Mouse (Mus musculus) CH12.LX (cell line): ENCODE data around the gene Alyref. TPM values are rescaled to one million over a fixed set of nuclear protein-coding genes. Genes with fewer than 3 reads are reported as not detected.

Source experiments
- DNase-seq: peaks from one replicate; pipeline ENCODE4 v3.0.0-alpha.2; 2013; ENCODE audit errors: extremely low read depth
- H3K27ac ChIP-seq: 2 replicates; pipeline ENCODE4 v1.5.1; 2012; ENCODE audit warnings: low read depth, mild to moderate bottlenecking, control low read depth, moderate library complexity; ENCODE audit not compliant: insufficient read depth
- H3K27me3 ChIP-seq: replicated peaks from 2 replicates; pipeline ENCODE3; 2012; ENCODE audit warnings: inconsistent platforms
- H3K36me3 ChIP-seq, 2 experiments: replicated peaks in 1 of 2; 2 replicates each; pipeline versions ENCODE3 to v1.6.1; 2012; ENCODE audit warnings: inconsistent platforms in 1 of 2, low read length in 1 of 2, mild to moderate bottlenecking in 1 of 2, mixed read lengths in 1 of 2, moderate library complexity in 1 of 2; ENCODE audit not compliant: control insufficient read depth in 1 of 2, insufficient read depth in 1 of 2
- H3K4me1 ChIP-seq, 2 experiments: 2 replicates each; pipeline ENCODE4 v1.6.1; 2012; ENCODE audit warnings: inconsistent platforms in 1 of 2, moderate library complexity in 1 of 2; ENCODE audit not compliant: insufficient read depth in 2 of 2, control insufficient read depth in 1 of 2
- H3K4me2 ChIP-seq: 2 replicates; pipeline ENCODE4 v1.6.1; 2012; ENCODE audit warnings: low read depth, mild to moderate bottlenecking, control low read depth; ENCODE audit not compliant: poor library complexity, insufficient read depth, severe bottlenecking
- H3K4me3 ChIP-seq, 3 experiments: fragments of 150-350 bp in 1 of 3; sonication (generic) in 1 of 3; replicated peaks in 1 of 3; 2 replicates each; pipeline versions ENCODE3 to v1.5.1; 2011 to 2012; ENCODE audit warnings: low read depth in 2 of 3, low read length in 2 of 3, mild to moderate bottlenecking in 2 of 3, moderate library complexity in 2 of 3, control low read depth in 1 of 3, improper control_type of control experiment in 1 of 3, inconsistent platforms in 1 of 3, mixed read lengths in 1 of 3; ENCODE audit not compliant: poor library complexity in 1 of 3
- H3K79me2 ChIP-seq: replicated peaks from 2 replicates; pipeline ENCODE4 v1.6.1; 2012; ENCODE audit warnings: mild to moderate bottlenecking, moderate library complexity; ENCODE audit not compliant: control insufficient read depth, poor library complexity, insufficient read depth, severe bottlenecking; ENCODE audit errors: extremely low read depth
- H3K9ac ChIP-seq: 2 replicates; pipeline ENCODE4 v1.6.1; 2012; ENCODE audit warnings: low read depth, mild to moderate bottlenecking, control low read depth, moderate library complexity; ENCODE audit not compliant: insufficient read depth
- H3K9me3 ChIP-seq: replicated peaks from 2 replicates; pipeline ENCODE3; 2012; ENCODE audit warnings: low read length, inconsistent platforms, mixed read lengths
- CHD2 ChIP-seq: IDR thresholded peaks from 2 replicates; pipeline ENCODE4 v1.6.1; 2011; ENCODE audit warnings: low read length, improper control_type of control experiment
- HCFC1 ChIP-seq: IDR thresholded peaks from 2 replicates; pipeline ENCODE4 v1.6.1; 2012; ENCODE audit warnings: low read depth, mild to moderate bottlenecking, inconsistent platforms, low read length, improper control_type of control experiment
- KAT2A ChIP-seq: IDR thresholded peaks from 2 replicates; pipeline ENCODE4 v1.6.1; 2012; ENCODE audit warnings: low read length, improper control_type of control experiment, inconsistent platforms; ENCODE audit not compliant: insufficient replicate concordance
- MAFK ChIP-seq: IDR thresholded peaks from 2 replicates; pipeline ENCODE4 v1.6.1; 2011; ENCODE audit warnings: low read length, improper control_type of control experiment; ENCODE audit not compliant: insufficient replicate concordance
- MAX ChIP-seq: IDR thresholded peaks from 2 replicates; pipeline ENCODE4 v1.6.1; 2011; ENCODE audit warnings: low read length, improper control_type of control experiment
- NELFE ChIP-seq: IDR thresholded peaks from 2 replicates; pipeline ENCODE4 v1.6.1; 2011; ENCODE audit warnings: low read depth, low read length, improper control_type of control experiment
- NRF1 ChIP-seq: IDR thresholded peaks from 2 replicates; pipeline ENCODE4 v1.6.1; 2014; ENCODE audit warnings: low read depth, mild to moderate bottlenecking, inconsistent platforms, low read length, improper control_type of control experiment, moderate library complexity
- POLR2A ChIP-seq: IDR thresholded peaks from 2 replicates; pipeline ENCODE4 v1.6.1; 2011; ENCODE audit warnings: low read depth, mild to moderate bottlenecking, improper control_type of control experiment, low read length
- POLR2AphosphoS2 ChIP-seq: IDR thresholded peaks from 2 replicates; pipeline ENCODE4 v1.6.1; 2011; ENCODE audit warnings: low read depth, low read length, improper control_type of control experiment
- RAD21 ChIP-seq: IDR thresholded peaks from 2 replicates; pipeline ENCODE4 v1.6.1; 2011; ENCODE audit warnings: low read depth, mild to moderate bottlenecking, low read length, improper control_type of control experiment, moderate library complexity
- SIN3A ChIP-seq: IDR thresholded peaks from 2 replicates; pipeline ENCODE4 v1.6.1; 2012; ENCODE audit warnings: low read length, improper control_type of control experiment, inconsistent platforms
- ZKSCAN1 ChIP-seq: IDR thresholded peaks from 2 replicates; pipeline ENCODE4 v1.6.1; 2012; ENCODE audit warnings: low read depth, inconsistent platforms, low read length, improper control_type of control experiment, borderline replicate concordance
- ZMIZ1 ChIP-seq: IDR thresholded peaks from 2 replicates; pipeline ENCODE4 v1.6.1; 2012; ENCODE audit warnings: low read depth, mild to moderate bottlenecking, inconsistent platforms, low read length, improper control_type of control experiment
- ZNF384 ChIP-seq: IDR thresholded peaks from 2 replicates; pipeline ENCODE4 v1.6.1; 2012; ENCODE audit warnings: low read depth, low read length, improper control_type of control experiment, inconsistent platforms
- dilution Hi-C: fragments of 300-500 bp; cut with MboI; formaldehyde crosslinking; loops from 2 replicates; pipeline ENCODE4 v1.14.3; 2020; ENCODE audit warnings: low sequenced_read_pairs; ENCODE audit not compliant: extremely low pct_unique_long_range_greater_than_20kb, extremely low pct_ligation_motif_present
- in situ Hi-C: fragments of 300-500 bp; cut with MboI; formaldehyde crosslinking; loops from 3 replicates; pipeline ENCODE4 v1.14.3; 2019; ENCODE audit warnings: low sequenced_read_pairs, low pct_ligation_motif_present, low pct_unique_long_range_greater_than_20kb, mixed read lengths
- polyA plus RNA-seq: library from polyadenylated mRNA; unstranded; fragments of >175 nt; gene quantifications from 2 replicates; pipeline ENCODE4 v1.2.1, GENCODE M21; 2012; ENCODE audit warnings: low read depth; ENCODE audit not compliant: insufficient read length
- total RNA-seq, 2 experiments: library from RNA; depleted of rRNA; stranded (reverse); fragments of 300-350 nt in 1 of 2; fragments of >200 nt in 1 of 2; gene quantifications; 2 replicates each; pipeline ENCODE4 v1.2.3; 2012 to 2014

Gene Alyref
- total and polyA plus RNA-seq, 3 experiments: 358 to 582 (median 451) TPM

- dilution Hi-C loops: no loop called here
- no peak for DNase-seq
- 0 out of 2 replicates have a peak, but pooled peaks have one; percentile 2 for TF ChIP-seq CHD2
- no peak for TF ChIP-seq ZKSCAN1
- TF ChIP-seq SIN3A: 0 out of 2 replicates have a peak, but pooled peaks have one; percentile 0
- TF ChIP-seq HCFC1: no peak
- no peak for TF ChIP-seq NRF1
- peak; percentile 65 for TF ChIP-seq POLR2A
- no peak for TF ChIP-seq NELFE
- TF ChIP-seq POLR2AphosphoS2: peak; percentile 65; the same call in 1 of the 2 replicates
- TF ChIP-seq, all 38 proteins: peak for 4
These were observed 21.7 kb downstream of the Alyref start for GRCm38 (mm10) chr11:120576365-120576981.

GRCm38 (mm10) chr11:120575940-120576339, 22.2 kb downstream of the Alyref start:
- Histone ChIP-seq H3K36me3 (peaks cover 35 to 51% of the 10 kb centered on the region in 2 experiments), H3K27me3 (no peaks in the 10 kb centered on the region), H3K4me1 (peaks cover 15 to 66% of the 10 kb centered on the region in 2 experiments), H3K4me2 (no peak overlapping the region), H3K79me2 (peaks cover 45% of the 10 kb centered on the region), H3K9me3 (no peaks in the 10 kb centered on the region), H3K9ac (no peak overlapping the region), H3K4me3 (no peak overlapping the region), H3K27ac (no peak overlapping the region)
- no peak for DNase-seq
- no peak for TF ChIP-seq MAX
- peak; percentile 65; the same call in 1 of the 2 replicates for TF ChIP-seq POLR2AphosphoS2
- in situ Hi-C loops: no loop called here
- dilution Hi-C loops: no loop called here

More at GRCm38 (mm10) chr11:120576365-120576981, 21.7 kb downstream of the Alyref start:
- Histone ChIP-seq H3K9me3 (no peaks in the 10 kb centered on the region), H3K4me1 (peaks cover 11 to 61% of the 10 kb centered on the region in 2 experiments), H3K36me3 (peaks cover 32 to 46% of the 10 kb centered on the region in 2 experiments), H3K4me3 (no peak overlapping the region), H3K79me2 (peaks cover 43% of the 10 kb centered on the region), H3K27me3 (no peaks in the 10 kb centered on the region), H3K9ac (no peak overlapping the region), H3K27ac (no peak overlapping the region), H3K4me2 (no peak overlapping the region)
- in situ Hi-C loops: no loop called here

- in situ Hi-C loops: no loop called here
- no peaks in the 10 kb centered on the region for H3K27me3 ChIP-seq
- TF ChIP-seq NRF1 (no peak), POLR2AphosphoS2 (no peak), ZMIZ1 (0 out of 2 replicates have a peak, but pooled peaks have one; percentile 5), KAT2A (no peak), HCFC1 (no peak), RAD21 (no peak), MAFK (no peak), ZNF384 (peak; percentile 73)
- H3K27ac ChIP-seq: no peak overlapping the region
- H3K79me2 ChIP-seq: peaks cover 45% of the 10 kb centered on the region
- H3K36me3 ChIP-seq: peaks cover 44 to 56% of the 10 kb centered on the region in 2 experiments
- peaks cover 15 to 69% of the 10 kb centered on the region in 2 experiments for H3K4me1 ChIP-seq
- H3K4me2 ChIP-seq: 0 out of 2 replicates have a peak overlapping the region, but pooled peaks have one; percentile 75
- DNase-seq: no peak
- no peaks in the 10 kb centered on the region for H3K9me3 ChIP-seq
- no peak overlapping the region for H3K9ac ChIP-seq
- no peak overlapping the region for H3K4me3 ChIP-seq
- dilution Hi-C loops: no loop called here
These were observed 23.1 kb downstream of the Alyref start for GRCm38 (mm10) chr11:120575046-120575445.
